Mouse (Mus musculus) kidney, adult 2 months (tissue): ENCODE results near the gene Fchsd2.

Experiments
- CTCF ChIP-seq: fragments of 200-500 bp; conservative IDR thresholded peaks from 2 replicates; pipeline ENCODE4 v1.5.1; 2011; ENCODE audit warnings: low read depth, mild to moderate bottlenecking, control low read depth, low read length, moderate library complexity, mixed read lengths; ENCODE audit not compliant: insufficient read depth, insufficient read length
- POLR2A ChIP-seq: fragments of 200-500 bp; IDR thresholded peaks from one replicate; pipeline ENCODE4 v1.6.1; 2011; ENCODE audit warnings: low read depth, low read length, control low read depth

- TF ChIP-seq POLR2A: no peak
- no peak for TF ChIP-seq CTCF
These were observed 56.4 kb downstream of the Fchsd2 start for GRCm38 (mm10) chr7:101149039-101149438.
